Mouse (Mus musculus) lung, embryonic 14.5 days (tissue): ENCODE data around the gene Nectin2. TPM values are rescaled to one million over a fixed set of nuclear protein-coding genes. Genes with fewer than 3 reads are reported as not detected.

Experiments
- ATAC-seq: fragments of 200-750 bp; cut with Nextera tagmentation; 2 replicates; pipeline ENCODE4 v1.8.0; 2017; ENCODE audit warnings: mild to moderate bottlenecking, moderate TSS enrichment, moderate library complexity; ENCODE audit not compliant: insufficient read depth
- DNase-seq: peaks from one replicate; pipeline ENCODE4 v3.0.0-alpha.2; 2015
- H3K27ac ChIP-seq: fragments of 300-500 bp; sonication (generic); 2 replicates; pipeline ENCODE4 v1.5.1; 2014; ENCODE audit warnings: low read depth, mild to moderate bottlenecking, moderate library complexity
- H3K27me3 ChIP-seq: fragments of 300-500 bp; sonication (generic); 2 replicates; pipeline ENCODE4 v1.6.1; 2014; ENCODE audit warnings: low read length, control low read depth; ENCODE audit not compliant: insufficient read depth
- H3K36me3 ChIP-seq: fragments of 300-500 bp; sonication (generic); 2 replicates; pipeline ENCODE4 v1.6.1; 2014; ENCODE audit warnings: control low read depth; ENCODE audit not compliant: insufficient read depth
- H3K4me1 ChIP-seq: fragments of 300-500 bp; sonication (generic); 2 replicates; pipeline ENCODE4 v1.6.1; 2014; ENCODE audit warnings: antibody characterized with exemption, control low read depth; ENCODE audit not compliant: insufficient read depth
- H3K4me2 ChIP-seq: fragments of 300-500 bp; sonication (generic); 2 replicates; pipeline ENCODE4 v1.6.1; 2014; ENCODE audit warnings: mild to moderate bottlenecking
- H3K4me3 ChIP-seq: fragments of 300-500 bp; sonication (generic); 2 replicates; pipeline ENCODE4 v1.5.1; 2014; ENCODE audit warnings: low read depth, low read length
- H3K9ac ChIP-seq: fragments of 300-500 bp; sonication (generic); 2 replicates; pipeline ENCODE4 v1.6.1; 2014
- H3K9me3 ChIP-seq: fragments of 300-500 bp; sonication (generic); 2 replicates; pipeline ENCODE4 v1.6.1; 2016; ENCODE audit warnings: low read depth, low read length, control low read depth
- CTCF ChIP-seq: IDR thresholded peaks from 2 replicates; pipeline ENCODE4 v1.5.1; 2016; ENCODE audit warnings: antibody characterized with exemption, low read depth
- WGBS: fragments of 180-500 bp; shearing (Covaris S2); extraction: QIAGEN DNeasy Blood & Tissue Kit; methylation state at CpG from one replicate; pipeline ENCODE4 v1.1.7; 2014; 5-methylcytosine and 5-hydroxymethylcytosine counted together
- polyA plus RNA-seq: library from polyadenylated mRNA; unstranded; fragments of >200 nt; fragmentation: Nextera tagmentation; extraction: Ambion mirVana; gene quantifications from 2 replicates; pipeline ENCODE4 v1.2.1, GENCODE M21; 2014

The Nectin2 gene
- polyA plus RNA-seq, 1 experiment from 2014 or later = 125 TPM

GRCm38 (mm10) chr7:19778645-19779044 is 28.4 kb upstream of the Nectin2 start:
- no peak for TF ChIP-seq CTCF
- no peaks in the 10 kb centered on the region for H3K36me3 ChIP-seq
- no peaks in the 10 kb centered on the region for H3K9me3 ChIP-seq
- DNase-seq = peak; percentile 73
- no peak overlapping the region for H3K4me2 ChIP-seq
- H3K4me3 ChIP-seq = no peak overlapping the region
- H3K4me1 ChIP-seq = no peaks in the 10 kb centered on the region
- H3K27ac ChIP-seq = peak overlapping the region; percentile 42; the same call in 1 of the 2 replicates
- no peak for ATAC-seq
- WGBS = 69% methylated on average over 8 of the region's 8 CpGs
- H3K9ac ChIP-seq = no peak overlapping the region
- no peaks in the 10 kb centered on the region for H3K27me3 ChIP-seq

GRCm38 (mm10) chr7:19777049-19777723 is 26.9 kb upstream of the Nectin2 start:
- no peak for ATAC-seq
- no peak overlapping the region for H3K4me2 ChIP-seq
- 85% methylated on average over 11 of the region's 11 CpGs for whole genome bisulfite sequencing
- no peak overlapping the region for H3K27ac ChIP-seq
- no peak for DNase-seq
- H3K36me3 ChIP-seq = no peaks in the 10 kb centered on the region
- no peaks in the 10 kb centered on the region for H3K9me3 ChIP-seq
- TF ChIP-seq CTCF = no peak
- no peak overlapping the region for H3K4me3 ChIP-seq
- H3K4me1 ChIP-seq = no peaks in the 10 kb centered on the region
- no peak overlapping the region for H3K9ac ChIP-seq
- H3K27me3 ChIP-seq = no peaks in the 10 kb centered on the region

GRCm38 (mm10) chr7:19771682-19772081 is 21.4 kb upstream of the Nectin2 start:
- DNase-seq = no peak

GRCm38 (mm10) chr7:19770984-19771391 is 20.7 kb upstream of the Nectin2 start, which contains the start of gene Bcam:
TSS of gene Bcam (minus strand) at chr7:19771016.
- H3K4me2 ChIP-seq = peak within 1 kb of the TSS; percentile 93
- no peak for TF ChIP-seq CTCF
- H3K36me3 ChIP-seq = peaks cover 17% of the 10 kb centered on the region; the same call in 1 of the 2 replicates
- H3K27me3 ChIP-seq = no peaks in the 10 kb centered on the region
- no peaks in the 10 kb centered on the region for H3K9me3 ChIP-seq
- peak within 1 kb of the TSS; percentile 83 for H3K27ac ChIP-seq
- peak within 1 kb of the TSS; percentile 80 for H3K9ac ChIP-seq
- DNase-seq (peak; percentile 80), ATAC-seq (peak; percentile 68)
- H3K4me1 ChIP-seq = peaks cover 21% of the 10 kb centered on the region; the same call in 1 of the 2 replicates
- peak within 1 kb of the TSS; percentile 64 for H3K4me3 ChIP-seq
- WGBS = 4% methylated on average over 9 of the region's 9 CpGs

More at GRCm38 (mm10) chr7:19771682-19772081, 21.4 kb upstream of the Nectin2 start:
- H3K27ac ChIP-seq = peak overlapping the region; percentile 58
- H3K4me3 ChIP-seq = peak overlapping the region; percentile 64; the same call in 1 of the 2 replicates
- no peak overlapping the region; the same call in 1 of the 2 replicates for H3K9ac ChIP-seq
- H3K36me3 ChIP-seq = peaks cover 10% of the 10 kb centered on the region; the same call in 1 of the 2 replicates
- peak overlapping the region; percentile 93 for H3K4me2 ChIP-seq
- no peaks in the 10 kb centered on the region for H3K9me3 ChIP-seq
- no peak for ATAC-seq
- H3K27me3 ChIP-seq = no peaks in the 10 kb centered on the region
- TF ChIP-seq CTCF = no peak
- 41% methylated on average over 4 of the region's 4 CpGs for WGBS
- peaks cover 21% of the 10 kb centered on the region; the same call in 1 of the 2 replicates for H3K4me1 ChIP-seq

- WGBS = under 1% methylated on average over 28 of the region's 28 CpGs
- ATAC-seq = peak; percentile 82
- Histone ChIP-seq H3K27me3 (no peaks in the 10 kb centered on the region), H3K4me3 (peak overlapping the region; percentile 64), H3K36me3 (peaks cover 23% of the 10 kb centered on the region; the same call in 1 of the 2 replicates), H3K4me1 (peaks cover 21% of the 10 kb centered on the region; the same call in 1 of the 2 replicates), H3K4me2 (peak overlapping the region; percentile 93), H3K9ac (peak overlapping the region; percentile 80), H3K9me3 (no peaks in the 10 kb centered on the region), H3K27ac (peak overlapping the region; percentile 83)
- DNase-seq = peak; percentile 95
- TF ChIP-seq CTCF = no peak
Observed at GRCm38 (mm10) chr7:19770375-19770754, 20.1 kb upstream of the Nectin2 start.

GRCm38 (mm10) chr7:19769434-19770374 is 19.4 kb upstream of the Nectin2 start:
- peak overlapping the region; percentile 93 for H3K4me2 ChIP-seq
- H3K9ac ChIP-seq = peak overlapping the region; percentile 80
- H3K4me1 ChIP-seq = peaks cover 21% of the 10 kb centered on the region; the same call in 1 of the 2 replicates
- H3K9me3 ChIP-seq = no peaks in the 10 kb centered on the region
- DNase-seq (no peak), ATAC-seq (peak; percentile 35; the same call in 1 of the 2 replicates)
- H3K4me3 ChIP-seq = peak overlapping the region; percentile 64
- H3K27ac ChIP-seq = peak overlapping the region; percentile 83
- 6% methylated on average over 16 of the region's 16 CpGs for WGBS
- TF ChIP-seq CTCF = no peak
- H3K27me3 ChIP-seq = no peaks in the 10 kb centered on the region
- peaks cover 29% of the 10 kb centered on the region; the same call in 1 of the 2 replicates for H3K36me3 ChIP-seq
